Mouse (Mus musculus): Measurements from ENCODE around the gene Sntn.

Sntn gene

GRCm38 (mm10) chr14:13670576-13670975 is at the start of gene Sntn:
Gene Sntn (plus strand): TSS chr14:13670876.
- no peak for DNase-seq

- DNase-seq: no peak
Measured at GRCm38 (mm10) chr14:13649865-13650264, 20.8 kb upstream of the Sntn start.

- no peak for DNase-seq
Measured at GRCm38 (mm10) chr14:13651039-13651438, 19.6 kb upstream of the Sntn start.

GRCm38 (mm10) chr14:13651541-13652298 is 19.0 kb upstream of the Sntn start:
- DNase-seq: no peak

- DNase-seq: no peak
Measured at GRCm38 (mm10) chr14:13686716-13687115, 16.0 kb downstream of the Sntn start.

- DNase-seq: no peak
Measured at GRCm38 (mm10) chr14:13690426-13690825, 19.8 kb downstream of the Sntn start.

GRCm38 (mm10) chr14:13732263-13732662 is 61.6 kb downstream of the Sntn start:
- no peak for DNase-seq

All from thymus, adult 18-20 months (tissue).